Mouse (Mus musculus): ENCODE measurements at regions not wholly inside any gene's neighbourhood (a gene's known extent, or its start where the extent isn't known, plus 50 kb on each side); places are given as distances from the start of the nearest gene placed in this dataset.

DNA sequence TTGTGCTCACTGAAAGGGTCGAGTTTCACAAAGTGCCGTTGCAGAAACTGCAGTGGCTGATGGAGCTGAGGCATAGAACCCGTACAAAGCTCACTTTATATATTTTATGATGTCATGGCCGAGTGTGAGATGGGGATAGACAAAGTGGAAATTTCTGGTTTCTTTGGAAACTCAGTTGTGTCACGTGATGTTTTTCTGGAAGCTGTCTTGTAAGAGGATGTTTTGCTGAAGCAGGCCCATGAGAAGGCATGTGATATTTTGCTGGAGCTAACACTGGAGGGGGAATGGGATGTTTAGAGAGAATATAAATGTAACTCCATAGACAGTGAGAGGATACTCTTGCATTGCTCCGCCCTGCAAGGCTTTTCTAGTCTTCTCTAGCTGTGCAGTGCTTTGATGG, 311.7 kb downstream of the Tmem132b start:
- no peak for DNase-seq

DNA sequence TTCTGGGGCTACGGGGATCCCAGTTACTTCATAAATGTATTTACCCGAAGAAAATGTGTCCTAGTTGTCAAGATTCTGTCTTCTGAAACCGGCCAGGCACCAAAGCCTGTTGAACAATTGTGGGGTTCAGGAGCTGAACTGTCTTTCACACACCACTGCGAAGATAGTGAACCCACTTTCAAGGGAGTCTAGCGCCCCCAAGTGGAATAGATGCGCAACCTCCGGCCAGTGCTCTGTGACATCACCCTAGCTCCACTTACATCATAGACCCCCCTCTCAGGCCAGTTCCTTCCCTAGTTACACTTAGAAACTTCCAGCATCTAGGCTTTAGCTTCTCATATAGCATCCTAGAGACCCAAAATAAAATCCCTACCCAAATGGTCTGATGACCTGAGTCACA, 318.1 kb downstream of the Tmem132b start:
- DNase-seq, result no peak

DNA sequence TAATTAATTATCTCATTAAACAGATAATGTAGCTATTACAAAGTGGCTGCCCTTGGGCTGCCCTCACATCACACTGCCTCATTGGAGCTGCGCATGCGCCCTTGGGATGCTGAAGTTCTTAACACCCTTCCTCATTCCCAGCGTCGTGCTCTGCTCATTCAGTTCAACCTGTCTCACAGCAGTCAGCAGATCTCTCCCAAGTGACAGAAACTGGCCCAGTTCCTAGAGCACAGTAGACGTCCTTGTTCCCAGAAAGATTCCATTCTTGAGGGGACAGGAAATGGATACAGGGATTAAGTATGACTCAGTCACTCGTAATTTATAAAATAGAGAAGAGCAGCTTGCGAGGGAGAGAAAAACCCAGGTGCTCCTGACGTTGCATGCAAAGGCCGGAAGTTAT, 344.7 kb downstream of the Tmem132b start:
- DNase-seq, result no peak

DNA sequence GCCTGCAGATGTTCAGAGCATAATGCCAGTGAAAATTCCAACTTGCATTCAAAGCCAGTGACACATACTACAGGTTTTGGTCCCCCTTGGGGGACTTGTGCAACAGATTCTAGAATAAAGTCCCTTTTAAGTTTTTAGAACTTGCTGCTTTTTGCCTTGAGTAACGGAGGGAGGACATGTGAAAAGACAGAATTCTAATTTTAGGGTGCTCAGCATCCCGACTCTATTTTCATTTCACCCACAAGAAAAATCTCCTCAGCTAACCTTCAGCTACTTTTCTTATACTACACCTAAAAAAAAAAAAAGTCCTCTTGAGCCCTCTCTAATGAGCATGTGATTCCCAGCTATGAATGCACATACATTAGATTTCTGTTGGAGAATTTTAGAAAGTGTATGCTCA, 357.3 kb downstream of the Tmem132b start:
- DNase-seq, result no peak

DNA sequence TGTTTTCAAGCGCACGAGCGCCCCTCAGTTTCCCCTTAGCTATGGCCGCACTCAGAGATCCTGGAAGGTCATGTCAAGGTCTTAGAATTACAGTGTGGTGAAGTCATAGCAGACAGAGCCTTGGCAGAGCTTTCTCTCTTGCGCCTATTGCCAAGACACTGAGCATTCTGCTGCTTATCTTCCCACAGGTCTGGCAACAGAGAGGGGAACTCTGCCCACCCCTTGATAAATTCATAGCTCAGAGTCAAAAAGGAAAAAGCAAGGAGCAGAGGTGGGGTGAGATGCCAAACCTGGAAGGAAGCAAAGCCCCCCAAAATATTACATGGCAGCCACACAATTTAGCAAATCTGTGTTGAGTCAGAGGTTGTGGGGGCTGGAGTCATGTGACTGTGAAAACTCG, 362.3 kb downstream of the Tmem132b start:
- no peak for DNase-seq

DNA sequence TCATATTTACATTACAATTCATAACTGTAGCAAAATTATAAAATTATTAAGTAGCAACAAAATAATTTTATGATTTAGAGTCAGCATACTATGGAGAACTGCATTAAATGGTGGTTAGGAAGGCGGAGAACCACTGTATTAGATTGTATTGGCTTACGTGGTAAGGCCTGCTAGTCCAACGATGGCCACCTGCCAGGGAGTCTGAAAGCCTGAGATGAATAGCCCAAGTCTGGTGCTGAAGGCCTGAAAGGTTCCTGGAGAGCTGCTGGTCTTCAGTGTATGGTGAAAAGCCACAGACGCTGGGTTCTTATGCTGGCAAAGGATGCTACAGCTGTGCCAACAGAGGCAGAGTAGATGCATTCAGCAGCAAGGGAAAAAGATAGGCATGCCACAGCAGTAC, 370.5 kb downstream of the Tmem132b start:
- DNase-seq, result no peak

DNA sequence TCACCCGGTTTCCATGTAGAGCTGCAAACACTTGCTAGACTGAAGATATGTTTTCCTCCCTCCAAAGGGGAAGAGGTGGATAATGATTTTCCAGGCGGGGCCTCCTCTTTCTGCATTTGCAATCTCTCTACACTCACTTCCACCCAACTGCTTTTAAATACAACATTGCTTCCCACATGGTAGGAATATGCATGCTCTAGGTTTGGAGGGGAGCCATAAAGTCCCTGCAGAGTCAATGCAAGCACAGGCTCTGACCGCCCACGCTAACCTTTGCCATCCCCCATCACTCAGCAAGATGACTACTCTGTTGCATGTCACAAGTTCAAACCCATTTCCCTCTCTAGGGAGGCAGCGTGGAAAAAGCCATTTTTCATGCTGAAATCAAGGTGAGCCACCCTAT, 372.9 kb downstream of the Tmem132b start:
- no peak for DNase-seq

DNA sequence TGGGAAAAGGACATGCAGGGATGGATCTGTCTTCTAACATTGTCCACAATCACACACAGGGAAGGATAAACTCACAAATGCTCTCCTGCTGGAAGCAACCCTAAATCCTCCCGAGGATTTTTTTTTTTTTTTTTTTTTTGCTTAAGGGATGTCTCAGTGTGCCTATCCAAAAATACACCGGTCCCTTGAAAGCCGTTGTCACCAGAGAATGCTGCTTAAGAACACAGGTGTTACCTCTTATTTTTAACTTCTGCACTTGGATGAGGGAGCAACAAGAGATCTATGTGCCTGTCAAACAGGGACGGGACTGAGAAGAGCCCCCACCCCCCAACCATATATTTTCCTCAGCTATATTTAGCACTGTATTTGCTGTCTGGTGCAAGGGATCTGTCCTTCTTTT, 375.8 kb downstream of the Tmem132b start:
- DNase-seq, result no peak

DNA sequence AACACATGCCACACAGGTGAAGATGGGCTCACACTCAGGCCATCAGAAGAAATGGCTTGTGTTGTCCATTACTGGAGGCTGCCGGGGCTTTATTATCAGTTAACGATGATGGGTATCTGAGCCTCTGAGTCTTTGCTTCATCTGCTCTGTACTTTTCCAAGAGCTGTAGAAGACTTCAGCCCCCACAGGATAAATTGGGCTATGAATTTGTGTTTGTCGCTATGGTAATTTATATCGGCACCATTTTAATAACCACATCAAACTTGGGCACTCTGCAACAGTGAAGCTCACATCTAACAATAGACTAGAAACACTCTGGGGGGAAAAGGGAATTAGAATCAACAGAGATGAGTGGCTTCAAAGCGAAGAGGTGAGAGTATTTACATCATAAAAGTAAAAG, 376.3 kb downstream of the Tmem132b start:
- DNase-seq, result no peak

DNA sequence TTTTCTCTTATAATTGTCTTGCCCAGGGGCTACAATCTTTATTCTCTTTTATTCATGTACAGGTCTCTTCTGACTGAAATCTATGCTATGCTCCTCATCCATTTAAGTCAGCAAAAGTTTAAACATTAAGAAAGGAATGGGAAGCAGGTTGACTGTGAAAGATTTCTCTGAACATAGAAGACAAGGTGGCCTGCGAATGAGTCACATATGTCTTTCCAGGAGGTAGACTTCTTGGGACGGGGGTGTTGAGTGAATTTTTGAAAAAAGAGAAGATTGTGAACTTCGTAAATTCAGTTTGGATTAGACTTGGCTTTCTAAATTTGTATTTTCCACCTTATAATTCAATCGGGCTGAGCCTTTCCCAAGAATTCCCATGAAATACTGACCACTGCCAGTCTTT, 384.3 kb downstream of the Tmem132b start:
- no peak for DNase-seq

DNA sequence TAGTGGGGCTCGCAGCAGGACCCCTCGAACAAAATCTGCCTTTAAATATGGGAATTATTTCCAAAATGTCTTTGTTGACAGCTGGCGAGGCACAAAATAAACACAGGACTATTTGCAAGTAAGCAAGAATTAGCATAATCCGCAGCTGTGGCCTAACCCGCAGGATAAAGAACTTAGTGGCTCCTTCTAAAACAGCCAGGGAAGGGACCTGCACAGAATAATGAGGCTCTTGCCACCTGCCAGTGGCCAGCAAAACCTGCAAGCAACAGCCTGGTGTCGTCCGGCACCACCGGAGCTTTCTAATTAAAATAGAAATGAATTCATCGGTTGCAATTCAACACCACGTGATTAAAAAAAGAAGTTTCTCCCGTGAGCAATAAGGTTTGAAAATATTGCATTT, 389.4 kb downstream of the Tmem132b start:
- DNase-seq, result no peak

DNA sequence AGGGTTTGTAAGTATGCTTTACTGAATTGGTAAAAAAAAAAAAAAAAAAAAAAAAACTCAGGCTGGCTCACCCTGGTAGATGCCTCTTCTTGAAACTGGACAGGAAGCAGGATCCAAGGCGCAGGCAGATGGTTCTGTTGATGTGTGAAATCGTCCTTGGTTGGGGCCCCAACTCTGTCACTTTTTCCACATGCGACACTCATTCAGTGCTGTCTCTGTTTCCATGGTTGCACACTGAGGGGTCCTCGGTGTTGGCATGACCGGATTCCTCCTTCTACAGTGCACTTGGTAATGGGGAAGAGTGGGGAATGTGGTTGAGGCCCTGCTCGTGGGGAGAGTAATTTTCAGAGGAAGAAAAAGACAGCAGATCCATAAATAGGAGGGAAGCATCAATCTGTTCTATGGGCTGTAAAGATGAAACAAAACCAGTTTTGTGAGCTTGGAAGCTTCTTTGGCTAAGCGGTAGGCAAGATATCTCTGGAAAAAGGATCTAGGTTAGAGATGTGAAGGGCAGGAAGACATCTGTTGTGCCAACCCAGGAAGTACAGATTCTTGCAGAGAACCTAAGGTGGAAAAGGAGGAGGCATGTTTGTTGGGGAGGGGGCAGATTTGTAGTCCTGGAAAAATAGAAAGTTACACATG, 394.4 kb downstream of the Tmem132b start:
- DNase-seq, result peak; percentile 22 to 23

DNA sequence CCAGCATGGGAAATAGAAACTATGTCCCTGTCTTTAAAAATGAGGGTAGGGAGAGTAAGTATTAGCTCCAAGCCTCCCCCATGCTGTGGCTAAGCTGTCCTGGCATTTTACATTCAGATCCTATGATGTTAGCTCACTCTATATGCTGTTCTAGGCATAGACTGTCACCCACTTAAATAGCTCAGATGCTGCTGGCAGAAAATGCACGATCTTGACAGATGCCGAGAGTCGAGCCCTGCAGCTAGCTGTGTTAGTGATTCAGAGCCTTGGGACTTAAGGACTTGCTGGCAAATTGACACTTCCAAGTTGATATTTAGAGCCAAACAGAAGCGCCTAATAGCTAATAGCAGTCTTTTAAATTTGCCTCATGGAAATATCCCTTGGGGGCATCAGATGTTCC, 399.9 kb downstream of the Tmem132b start:
- no peak for DNase-seq

DNA sequence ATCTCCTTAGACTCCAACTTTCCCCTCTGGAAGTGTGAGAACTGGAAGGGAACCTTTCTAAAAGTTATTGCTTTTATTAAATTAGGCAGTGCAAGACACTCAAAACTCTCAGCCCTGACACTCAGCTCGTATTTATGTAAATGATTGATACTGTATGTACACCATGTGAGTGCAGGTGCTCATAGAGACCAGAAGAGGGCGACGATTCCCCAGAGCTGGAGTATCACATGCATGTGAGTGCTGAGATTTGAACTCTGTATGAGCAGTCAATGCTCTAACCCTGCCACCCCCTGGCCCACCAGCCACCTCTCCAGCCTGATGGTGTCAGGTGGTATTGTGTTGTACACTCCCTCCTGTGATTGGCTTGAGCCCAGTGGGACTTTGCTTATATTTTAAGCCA, 407.8 kb downstream of the Tmem132b start:
- no peak for DNase-seq

DNA sequence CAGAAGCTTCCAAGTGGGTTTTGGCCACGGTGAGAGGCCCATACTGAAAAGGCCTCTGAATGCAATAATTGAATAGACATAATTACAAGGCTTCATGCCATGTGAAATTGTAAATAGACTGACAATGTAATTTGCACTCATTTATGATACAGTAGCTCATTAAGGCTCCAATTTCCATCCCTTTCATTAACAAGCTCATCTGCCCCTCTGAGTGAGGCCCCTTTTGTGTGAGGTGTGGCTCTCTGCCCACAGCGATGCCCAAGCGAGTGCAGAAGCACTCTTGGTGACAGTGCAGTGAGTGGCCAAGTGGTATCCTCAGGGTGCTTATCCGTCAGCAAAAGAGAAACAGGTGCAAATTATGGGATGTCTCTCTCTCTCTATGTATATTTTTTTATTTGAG, 415.2 kb downstream of the Tmem132b start:
- no peak for DNase-seq

DNA sequence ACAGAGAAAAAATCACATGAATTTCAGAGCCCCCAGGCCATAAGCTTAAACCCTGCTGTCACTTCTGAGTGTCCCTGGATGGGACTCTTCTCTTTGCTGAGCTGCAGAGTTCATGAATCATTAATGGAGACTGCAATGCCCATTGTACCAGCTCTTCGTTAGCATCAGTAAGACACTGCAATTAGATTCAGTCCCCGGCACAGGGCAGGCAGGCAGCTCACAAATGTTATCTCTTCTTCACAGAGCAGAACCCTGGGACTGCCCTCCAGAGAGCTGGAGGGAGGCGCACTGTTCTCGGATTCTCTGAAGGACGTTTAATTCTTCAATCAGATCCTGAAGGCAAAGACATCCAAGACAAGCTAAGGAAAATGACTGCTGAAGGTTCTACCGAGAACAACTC, 420.1 kb downstream of the Tmem132b start:
- DNase-seq, result no peak

DNA sequence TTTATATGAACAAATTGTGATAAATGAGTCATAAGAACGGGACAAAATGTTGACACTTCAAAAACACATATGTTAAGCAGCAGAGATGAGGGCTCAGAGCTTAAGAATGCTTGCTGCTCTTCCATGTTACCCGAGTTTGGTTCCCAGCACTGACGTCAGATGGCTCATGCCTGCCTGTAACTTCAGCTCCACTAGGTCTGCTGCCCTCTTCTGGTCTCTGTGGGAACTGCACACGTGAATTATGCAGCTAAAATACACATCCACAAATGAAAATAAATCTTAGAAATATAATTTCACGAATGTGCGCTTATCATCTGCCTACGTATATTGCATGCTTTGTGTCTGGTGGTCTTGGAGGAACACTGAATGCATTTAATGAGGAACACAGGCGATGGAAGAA, 432.5 kb downstream of the Tmem132b start:
- no peak for DNase-seq

DNA sequence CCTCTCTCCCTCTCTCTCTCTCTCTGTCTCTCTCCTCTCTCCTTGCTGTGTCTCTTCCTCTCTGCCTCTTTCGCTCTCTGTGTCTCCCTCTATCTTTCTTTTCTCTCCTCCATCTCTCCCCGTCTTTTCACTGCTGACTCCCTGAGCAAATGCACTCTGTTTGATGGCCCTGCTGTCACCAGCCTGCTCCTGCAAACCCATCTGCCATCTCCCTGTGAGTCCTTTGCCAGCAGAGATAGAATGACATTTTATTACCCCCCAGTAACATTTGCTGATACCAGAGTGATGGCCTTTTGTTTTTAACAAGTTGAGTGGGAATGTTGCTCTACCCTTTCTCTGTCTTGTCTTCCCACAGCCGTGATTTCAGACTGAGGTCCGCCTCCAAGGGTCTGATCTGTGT, 436.6 kb downstream of the Tmem132b start:
- no peak for DNase-seq

DNA sequence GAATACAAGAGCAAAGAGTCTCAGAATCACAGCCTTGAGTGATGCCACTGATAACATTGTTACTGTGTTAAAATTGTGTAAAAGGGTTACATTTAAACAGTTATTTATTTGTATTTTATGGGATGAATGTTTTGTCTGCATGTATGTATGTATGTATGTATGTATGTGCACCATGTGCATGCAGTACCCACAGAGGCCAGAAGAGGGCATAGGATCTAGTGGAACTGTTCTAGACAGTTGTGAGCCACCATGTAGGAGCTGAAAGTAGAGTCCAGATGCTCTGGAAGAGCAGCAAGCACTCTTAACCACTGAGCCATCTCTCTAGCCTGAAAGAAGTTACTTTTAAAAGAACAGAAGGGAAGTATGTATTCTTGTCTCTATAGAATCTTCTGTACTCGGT, 442.5 kb downstream of the Tmem132b start:
- DNase-seq, result no peak

DNA sequence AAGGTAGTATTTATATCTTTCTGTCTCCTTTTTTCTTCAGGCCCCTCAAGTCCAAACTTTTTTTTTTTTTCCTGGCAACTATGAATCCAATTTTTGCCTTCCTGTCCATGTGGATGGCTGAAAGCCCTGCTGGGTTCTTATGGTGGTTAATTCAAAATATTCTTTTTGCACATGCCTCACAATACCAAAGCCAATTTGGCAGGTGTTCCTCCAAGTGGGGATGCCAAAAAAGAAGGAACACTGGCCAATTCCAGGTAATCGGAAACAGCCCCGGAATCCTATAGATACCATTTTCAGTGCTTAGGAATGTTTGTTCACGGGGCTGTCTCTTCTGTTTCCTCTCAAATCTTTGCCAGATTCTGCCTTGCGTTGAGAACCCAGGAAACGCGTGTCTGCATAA, 448.2 kb downstream of the Tmem132b start:
- DNase-seq, result peak; percentile 13 to 27

DNA sequence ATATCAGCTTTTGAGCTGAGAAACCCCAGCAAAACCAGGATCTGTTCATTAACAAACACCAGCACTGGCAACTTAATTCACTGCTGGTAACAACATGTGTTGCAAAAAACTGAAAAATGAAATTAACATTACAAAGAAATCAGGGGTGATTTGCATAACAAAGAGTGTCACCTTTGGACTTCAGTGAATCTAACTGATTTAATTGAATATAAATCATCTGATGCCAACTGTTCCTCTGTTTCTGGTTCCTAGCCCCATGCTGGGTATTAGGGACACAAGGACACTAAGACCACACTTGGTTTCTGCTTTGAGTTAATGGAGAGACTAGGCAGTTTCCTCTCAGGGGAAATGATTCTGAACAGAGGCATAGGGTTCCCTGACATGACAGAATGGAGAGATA, 453.8 kb downstream of the Tmem132b start:
- DNase-seq, result no peak

DNA sequence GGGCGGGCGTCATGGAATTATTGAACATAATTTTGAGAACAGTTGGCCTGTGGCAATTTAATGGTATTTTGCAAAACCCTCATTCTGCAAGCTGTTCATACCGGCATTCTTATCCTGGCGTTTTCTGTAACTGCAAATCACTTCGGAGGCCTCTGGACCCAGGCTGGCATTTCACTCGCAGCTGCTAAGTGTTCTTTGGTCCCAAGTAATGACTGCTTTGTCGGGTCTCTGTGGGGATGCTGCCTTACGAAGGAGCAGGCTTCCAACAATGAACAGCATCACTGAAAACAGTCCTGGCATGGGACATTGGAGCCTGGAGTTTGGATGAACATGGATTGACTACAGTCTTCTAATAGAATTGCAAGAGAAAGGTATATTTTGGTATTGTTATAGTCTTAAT, 465.6 kb downstream of the Tmem132b start:
- no peak for DNase-seq

DNA sequence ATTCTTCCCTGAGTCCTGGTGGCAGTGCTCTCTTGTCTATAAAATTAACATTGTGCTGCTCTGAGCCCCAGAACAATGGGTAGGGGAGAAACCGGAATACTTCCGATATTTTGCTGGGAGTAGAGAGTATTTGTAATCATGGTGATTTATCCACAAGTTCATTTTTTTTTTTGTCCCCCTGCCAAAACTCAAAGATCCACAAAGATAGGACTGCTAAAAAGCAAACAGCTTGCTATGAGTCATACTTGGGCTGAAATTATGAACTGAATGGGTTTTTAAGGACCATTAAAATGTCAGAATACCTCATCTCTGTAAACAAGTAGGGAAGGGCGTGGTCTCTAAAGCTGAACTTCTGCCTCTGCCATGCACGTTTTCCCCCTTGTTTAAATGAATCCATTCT, 476.3 kb downstream of the Tmem132b start:
- DNase-seq, result no peak

DNA sequence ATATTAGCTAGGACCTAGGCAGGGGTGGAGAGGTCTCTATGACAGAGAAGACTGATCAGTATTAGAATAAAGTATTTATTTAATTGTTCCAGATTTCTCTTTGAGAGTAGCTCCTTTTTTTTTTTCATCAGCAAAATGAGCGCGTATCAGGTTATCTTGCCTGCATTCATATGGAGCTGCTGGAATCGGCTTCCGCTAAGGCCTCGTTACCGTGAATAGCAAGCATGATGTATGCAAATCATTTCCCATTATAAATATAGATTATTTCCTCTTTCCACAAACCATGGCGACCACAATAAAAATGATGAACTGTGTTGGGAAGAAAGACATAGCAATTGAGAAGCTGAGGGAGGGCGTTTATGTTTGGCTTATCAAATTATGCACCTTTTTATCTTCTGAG, 476.7 kb downstream of the Tmem132b start:
- DNase-seq, result no peak

DNA sequence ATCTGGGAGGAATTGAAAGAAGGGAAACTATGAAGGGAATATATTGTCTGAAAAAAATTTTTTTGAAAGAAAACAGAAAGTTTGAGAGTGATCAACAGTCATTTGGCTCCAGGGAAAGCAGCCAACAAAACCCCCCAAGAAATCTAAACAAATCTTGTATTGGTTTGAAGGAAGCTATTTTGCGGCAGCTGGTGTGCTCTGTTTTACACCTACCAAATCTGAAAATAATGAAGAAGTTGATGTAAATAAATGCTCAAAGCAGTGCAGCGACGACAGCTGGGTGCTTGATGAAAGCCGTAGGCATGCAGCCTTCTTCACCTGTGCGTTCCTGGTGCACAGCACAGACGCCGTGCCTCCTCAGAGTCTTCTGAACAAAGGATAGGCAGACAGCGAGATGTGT, 488.2 kb downstream of the Tmem132b start:
- no peak for DNase-seq

DNA sequence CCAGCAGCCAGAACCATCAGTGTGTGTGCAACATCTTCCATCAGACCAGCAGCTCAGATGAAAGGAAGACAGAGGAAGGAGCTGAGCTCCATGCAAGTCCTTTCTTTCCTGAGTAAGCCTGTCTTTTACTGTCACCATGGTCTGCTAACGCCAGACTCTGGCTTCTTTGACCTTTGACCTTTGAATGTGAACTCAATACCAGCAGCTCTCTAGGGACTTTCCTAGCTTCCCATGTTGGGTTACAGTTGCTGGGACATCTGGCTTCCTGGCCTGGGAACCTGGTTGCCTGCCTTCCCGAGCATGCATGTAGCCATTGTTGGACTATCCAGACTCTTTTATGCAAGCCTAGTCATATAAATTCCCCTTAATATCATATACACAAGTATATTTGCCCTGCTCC, 492.3 kb downstream of the Tmem132b start:
- DNase-seq, result no peak
